In the genomic region with DNA sequence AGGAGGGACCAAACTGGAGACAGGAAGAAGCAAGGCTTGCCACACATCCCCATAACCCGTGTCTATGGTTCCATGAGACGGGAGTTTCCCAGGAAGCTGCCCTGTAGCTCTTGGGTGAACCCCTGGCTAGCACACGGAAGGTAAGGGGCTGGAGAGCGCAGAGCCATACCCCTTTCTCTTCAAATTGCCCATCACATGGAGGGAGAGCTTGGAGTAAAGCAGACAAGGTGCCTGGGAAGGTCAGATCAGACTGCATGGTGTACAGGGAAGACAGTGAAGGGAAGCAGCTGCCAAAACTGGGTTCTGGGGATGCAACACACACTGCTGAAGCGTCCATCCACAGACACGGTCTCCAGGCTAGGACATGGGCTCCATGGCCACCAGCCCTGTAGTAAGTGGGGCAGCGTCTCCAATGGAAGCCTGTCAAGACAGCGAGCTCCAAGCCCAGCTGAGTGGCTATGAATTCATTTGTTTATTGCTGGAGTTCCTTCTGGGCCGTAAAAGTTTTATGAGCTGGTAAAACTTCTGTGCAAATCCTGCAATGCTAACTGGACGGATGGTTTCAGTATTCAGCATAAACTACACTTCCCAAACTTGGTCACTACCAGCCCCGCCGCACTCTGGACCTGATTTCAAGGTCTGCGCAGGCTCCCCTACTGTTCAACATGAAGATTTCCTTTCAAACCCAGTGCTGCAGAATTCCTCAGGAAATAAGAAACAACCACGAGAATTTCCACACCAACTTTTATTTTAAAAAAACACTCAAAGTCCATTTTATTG, we compare ENCODE assay signal across 13 mouse cellular contexts. TPM values are rescaled to one million over a fixed set of nuclear protein-coding genes. Genes with fewer than 3 reads are reported as not detected.
DNase-seq lines count a peak whose midpoint lies in the region; ATAC-seq and TF ChIP-seq lines count a peak whose summit lies in the region.
"Had no signal": no experiment of that assay in that cellular context is flagged by ENCODE, and none has a peak within 500 bp of the region (broad histone marks: within the 10 kb centered on the region; RNA-seq: fewer than 3 reads in every experiment).

No protein-coding gene starts in this region.

- 82% methylated on average over 14 of the region's 14 CpGs for WGBS in hindbrain, embryonic 16.5 days
- 87% methylated on average over 14 of the region's 14 CpGs for WGBS in hindbrain, embryonic 13.5 days
- 72% methylated on average over 14 of the region's 14 CpGs for WGBS in embryonic facial prominence, embryonic 14.5 days
- 37% methylated on average over 14 of the region's 14 CpGs for WGBS in intestine, postnatal 0 days
- WGBS in large intestine, adult 2 months, result 16% methylated on average over 14 of the region's 14 CpGs

- H3K9ac ChIP-seq in hindbrain, embryonic 16.5 days (ENCODE audit: low read depth, low read length), result no peak overlapping the region
- no peak overlapping the region for H3K9ac ChIP-seq in hindbrain, embryonic 13.5 days
- H3K9ac ChIP-seq in embryonic facial prominence, embryonic 14.5 days (ENCODE audit: low read depth, low read length), result no peak overlapping the region; the same call in 1 of the 2 replicates
- no peak overlapping the region for H3K9ac ChIP-seq in intestine, postnatal 0 days (ENCODE audit: low read depth, low read length)
- H3K9ac ChIP-seq: lung, embryonic 14.5 days had no signal

- 0 out of 2 replicates have a peak, but pooled peaks have one; percentile 4 for ATAC-seq in hindbrain, embryonic 16.5 days
- ATAC-seq in hindbrain, embryonic 13.5 days (ENCODE audit: low FRiP score), result no peak
- no peak for ATAC-seq in embryonic facial prominence, embryonic 14.5 days (ENCODE audit: low read depth)
- peak; percentile 62; the same call in 1 of the 2 replicates for ATAC-seq in intestine, postnatal 0 days
- ATAC-seq in inflammation-experienced regulatory T-cells, adult 6 months, result no peak

- no peak overlapping the region for H3K27ac ChIP-seq in hindbrain, embryonic 16.5 days (ENCODE audit: low read depth, low read length)
- H3K27ac ChIP-seq in hindbrain, embryonic 13.5 days, result no peak overlapping the region
- H3K27ac ChIP-seq in embryonic facial prominence, embryonic 14.5 days (replicated peaks; ENCODE audit: low read depth, low read length), result no peak overlapping the region; the same call in 1 of the 2 replicates
- H3K27ac ChIP-seq in intestine, postnatal 0 days (ENCODE audit: low read depth, low read length), result no peak overlapping the region

- DNase-seq in embryonic facial prominence, embryonic 14.5 days (ENCODE audit: low spot score), result no peak
- DNase-seq in large intestine, adult 2 months (ENCODE audit: low read depth, low spot score), result peak; percentile 83
- DNase-seq in layer of hippocampus, adult 8-10 months (ENCODE audit: low spot score in 2 of 2), result no peak
- no peak for DNase-seq in embryo, embryonic 11 days
- DNase-seq: lung, embryonic 14.5 days had no signal

- peaks cover 14% of the 10 kb centered on the region for H3K4me1 ChIP-seq in hindbrain, embryonic 16.5 days (ENCODE audit: control insufficient read depth, insufficient read depth, low read depth, low read length)
- peaks cover 55% of the 10 kb centered on the region for H3K4me1 ChIP-seq in hindbrain, embryonic 13.5 days (replicated peaks)
- peaks cover 42% of the 10 kb centered on the region for H3K4me1 ChIP-seq in embryonic facial prominence, embryonic 14.5 days (ENCODE audit: control insufficient read depth, insufficient read depth, low read length)
- peaks cover 15% of the 10 kb centered on the region; the same call in 1 of the 2 replicates for H3K4me1 ChIP-seq in intestine, postnatal 0 days (replicated peaks; ENCODE audit: control insufficient read depth, insufficient read depth, low read length)

- H3K27me3 ChIP-seq in hindbrain, embryonic 16.5 days (replicated peaks; ENCODE audit: control insufficient read depth, insufficient read depth, low read length), result no peaks in the 10 kb centered on the region
- no peaks in the 10 kb centered on the region for H3K27me3 ChIP-seq in hindbrain, embryonic 13.5 days
- no peaks in the 10 kb centered on the region for H3K27me3 ChIP-seq in embryonic facial prominence, embryonic 14.5 days (replicated peaks; ENCODE audit: control insufficient read depth, insufficient read depth, low read length)
- H3K27me3 ChIP-seq in intestine, postnatal 0 days (replicated peaks; ENCODE audit: control insufficient read depth, insufficient read depth, low read length), result no peaks in the 10 kb centered on the region

- no peak overlapping the region for H3K4me3 ChIP-seq in hindbrain, embryonic 16.5 days (ENCODE audit: low read length)
- H3K4me3 ChIP-seq in hindbrain, embryonic 13.5 days, result no peak overlapping the region
- H3K4me3 ChIP-seq in embryonic facial prominence, embryonic 14.5 days (ENCODE audit: low read depth, low read length), result no peak overlapping the region
- H3K4me3 ChIP-seq in intestine, postnatal 0 days (ENCODE audit: low read depth, low read length), result no peak overlapping the region
- H3K4me3 ChIP-seq: megakaryocyte, embryonic 14.5 days; myocyte had no signal

- no peaks in the 10 kb centered on the region for H3K36me3 ChIP-seq in hindbrain, embryonic 16.5 days (ENCODE audit: control insufficient read depth, insufficient read depth, low read length)
- H3K36me3 ChIP-seq in hindbrain, embryonic 13.5 days, result no peaks in the 10 kb centered on the region
- H3K36me3 ChIP-seq in embryonic facial prominence, embryonic 14.5 days (ENCODE audit: control insufficient read depth, insufficient read depth, low read length), result no peaks in the 10 kb centered on the region
- 0 out of 2 replicates have a peak, but pooled peaks cover 3% of the 10 kb centered on the region for H3K36me3 ChIP-seq in intestine, postnatal 0 days (ENCODE audit: control insufficient read depth, insufficient read depth)

- TF ChIP-seq CTCF in intestine, postnatal 0 days (IDR thresholded peaks at IDR 0.05; ENCODE audit: low read depth), result 0 out of 2 replicates have a peak, but pooled peaks have one; percentile 13

- H3K9me3 ChIP-seq in hindbrain, embryonic 16.5 days (ENCODE audit: control insufficient read depth, low read length), result no peaks in the 10 kb centered on the region
- H3K9me3 ChIP-seq in hindbrain, embryonic 13.5 days, result no peaks in the 10 kb centered on the region
- H3K9me3 ChIP-seq in embryonic facial prominence, embryonic 14.5 days (ENCODE audit: control insufficient read depth, low read length), result no peaks in the 10 kb centered on the region
- no peaks in the 10 kb centered on the region for H3K9me3 ChIP-seq in intestine, postnatal 0 days (ENCODE audit: control insufficient read depth)

- H3K4me2 ChIP-seq in hindbrain, embryonic 16.5 days (ENCODE audit: low read length), result no peak overlapping the region
- no peak overlapping the region for H3K4me2 ChIP-seq in hindbrain, embryonic 13.5 days
- H3K4me2 ChIP-seq in embryonic facial prominence, embryonic 14.5 days (ENCODE audit: low read depth, low read length), result peak overlapping the region; percentile 23
- peak overlapping the region; percentile 47 for H3K4me2 ChIP-seq in intestine, postnatal 0 days (replicated peaks; ENCODE audit: low read depth)
- H3K4me2 ChIP-seq: lung, embryonic 14.5 days had no signal

RNA-seq across cellular contexts. Expression of a gene that starts 16.0 kb away (rescaled TPM):
- 35.3 and 40.4 TPM in 2 replicates for polyA plus RNA-seq in hindbrain, embryonic 16.5 days (2015; fragmentation: Nextera tagmentation; extraction: Ambion mirVana)
- polyA plus RNA-seq in hindbrain, embryonic 13.5 days (2015; fragmentation: Nextera tagmentation; extraction: Ambion mirVana), result 35.0 and 36.5 TPM in 2 replicates
- polyA plus RNA-seq in embryonic facial prominence, embryonic 14.5 days (2014; fragmentation: Nextera tagmentation; extraction: Ambion mirVana), result 37.7 and 41.5 TPM in 2 replicates
- 26.4 and 27.2 TPM in 2 replicates for polyA plus RNA-seq in intestine, postnatal 0 days (2015; fragmentation: Nextera tagmentation; extraction: Ambion mirVana)
- polyA plus RNA-seq in large intestine, adult 2 months (2012; rRNA removed), result 186 and 250 TPM in 2 replicates
- 1 to 10 TPM in 1 of 3 experiments, under 1 TPM in 2; 0.19 to 1.3 (median 0.67) TPM for polyA plus RNA-seq in inflammation-experienced regulatory T-cells, adult 6 months (2017; shearing (Covaris generic))
- 100 to 1,000 TPM; 114 to 140 (median 119) TPM for total RNA-seq in layer of hippocampus, adult 8-10 months (2022)

RNA-seq across cellular contexts. Expression of a gene that starts 45.1 kb away (rescaled TPM):
- 2.5 and 3.3 TPM in 2 replicates for polyA plus RNA-seq in hindbrain, embryonic 16.5 days (2015; fragmentation: Nextera tagmentation; extraction: Ambion mirVana)
- 0.26 and 0.52 TPM in 2 replicates for polyA plus RNA-seq in hindbrain, embryonic 13.5 days (2015; fragmentation: Nextera tagmentation; extraction: Ambion mirVana)
- polyA plus RNA-seq in embryonic facial prominence, embryonic 14.5 days (2014; fragmentation: Nextera tagmentation; extraction: Ambion mirVana), result 5.5 and 5.8 TPM in 2 replicates
- 2.2 and 2.8 TPM in 2 replicates for polyA plus RNA-seq in intestine, postnatal 0 days (2015; fragmentation: Nextera tagmentation; extraction: Ambion mirVana)
- 0.92 and 1.5 TPM in 2 replicates for polyA plus RNA-seq in large intestine, adult 2 months (2012; rRNA removed)
- polyA plus RNA-seq in inflammation-experienced regulatory T-cells, adult 6 months (2017; shearing (Covaris generic)), result 1 to 10 TPM in 1 of 3 experiments, not detected in 2; 3.5 TPM
- total RNA-seq in layer of hippocampus, adult 8-10 months (2022), result 1 to 10 TPM in 2 of 4 experiments, under 1 TPM in 1, not detected in 1; 0.61 to 2.3 (median 1.3) TPM
- total RNA-seq: gastrocnemius, adult 18-20 months; heart, postnatal 25 days had no signal
- polyA plus RNA-seq: myocyte had no signal

RNA-seq across cellular contexts. Expression of a gene that starts 55.3 kb away (rescaled TPM):
- polyA plus RNA-seq in hindbrain, embryonic 16.5 days (2015; fragmentation: Nextera tagmentation; extraction: Ambion mirVana), result 2.6 and 2.7 TPM in 2 replicates
- 2.0 and 2.1 TPM in 2 replicates for polyA plus RNA-seq in hindbrain, embryonic 13.5 days (2015; fragmentation: Nextera tagmentation; extraction: Ambion mirVana)
- polyA plus RNA-seq in embryonic facial prominence, embryonic 14.5 days (2014; fragmentation: Nextera tagmentation; extraction: Ambion mirVana), result 8.7 and 9.4 TPM in 2 replicates
- polyA plus RNA-seq in intestine, postnatal 0 days (2015; fragmentation: Nextera tagmentation; extraction: Ambion mirVana), result 163 and 172 TPM in 2 replicates
- polyA plus RNA-seq in large intestine, adult 2 months (2012; rRNA removed), result 197 and 357 TPM in 2 replicates
- not detected for polyA plus RNA-seq in inflammation-experienced regulatory T-cells, adult 6 months (2017; shearing (Covaris generic))
- total RNA-seq in layer of hippocampus, adult 8-10 months (2022), result 1 to 10 TPM; 5.0 to 7.7 (median 6.5) TPM

Comparison
In these comparisons a context has a peak if more than half of its experiments do, and no peak if none do; other contexts are left out.
1. ATAC-seq: peak in hindbrain, embryonic 16.5 days (single experiment) and intestine, postnatal 0 days (single experiment); none in hindbrain, embryonic 13.5 days (single experiment), embryonic facial prominence, embryonic 14.5 days (single experiment) and inflammation-experienced regulatory T-cells, adult 6 months (single experiment).
2. H3K4me2 ChIP-seq: peak in embryonic facial prominence, embryonic 14.5 days (single experiment) and intestine, postnatal 0 days (single experiment); none in hindbrain, embryonic 16.5 days (single experiment) and hindbrain, embryonic 13.5 days (single experiment).
3. RNA of a gene that starts 16.0 kb away (polyA plus RNA-seq): 186 to 250 TPM in large intestine, adult 2 months, 37.7 to 41.5 TPM in embryonic facial prominence, embryonic 14.5 days, 35.3 to 40.4 TPM in hindbrain, embryonic 16.5 days, 35.0 to 36.5 TPM in hindbrain, embryonic 13.5 days and 26.4 to 27.2 TPM in intestine, postnatal 0 days; 0.19 to 1.3 TPM in inflammation-experienced regulatory T-cells, adult 6 months; every median in the first group is over 10 times any median in the second.
4. RNA of a gene that starts 55.3 kb away (polyA plus RNA-seq): 197 to 357 TPM in large intestine, adult 2 months and 163 to 172 TPM in intestine, postnatal 0 days; 8.7 to 9.4 TPM in embryonic facial prominence, embryonic 14.5 days, 2.6 to 2.7 TPM in hindbrain, embryonic 16.5 days, 2.0 to 2.1 TPM in hindbrain, embryonic 13.5 days and not detected in inflammation-experienced regulatory T-cells, adult 6 months; every median in the first group is over 10 times any median in the second.